Mouse (Mus musculus): ENCODE results near the gene Uvrag. TPM values are rescaled to one million over a fixed set of nuclear protein-coding genes. Genes with fewer than 3 reads are reported as not detected.

The Uvrag gene
- total and polyA plus RNA-seq, 3 experiments: 15.0 to 19.5 TPM; not detected in 1

DNA sequence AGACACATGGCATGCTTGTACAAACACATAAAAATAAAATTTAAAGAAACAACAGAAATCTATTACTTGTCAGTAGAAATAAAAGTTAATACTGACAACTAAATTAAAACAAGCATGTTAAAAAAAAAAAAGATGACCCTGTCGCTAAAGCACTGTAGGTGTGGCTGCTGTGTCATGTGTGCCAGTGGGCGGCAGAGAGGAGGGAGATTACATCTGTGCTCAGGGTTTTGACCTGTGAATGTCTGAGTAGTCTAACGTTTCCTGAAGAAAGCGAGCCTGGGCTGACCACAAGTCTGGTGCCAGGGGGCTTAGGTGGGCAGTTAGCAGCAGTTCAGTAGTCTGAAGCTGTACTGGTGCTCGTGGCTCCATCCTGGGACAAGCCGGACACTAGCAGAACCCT, 205.2 kb downstream of the Uvrag start:
- H3K36me3 ChIP-seq (ENCODE audit: control insufficient read depth in 1 of 2, insufficient read depth in 2 of 2, low read length in 2 of 2): no peaks in the 10 kb centered on the region; a peak in 1 of 4 replicates
- no peak for DNase-seq (ENCODE audit: low read depth, low spot score)
- H3K9ac ChIP-seq (ENCODE audit: control insufficient read depth, low read depth, low read length, poor library complexity, severe bottlenecking): no peak overlapping the region
- no peak overlapping the region for H3K27ac ChIP-seq (ENCODE audit: control insufficient read depth, low read depth, low read length)
- no peaks in the 10 kb centered on the region for H3K9me3 ChIP-seq (replicated peaks; ENCODE audit: insufficient read depth, low read length)
- no peaks in the 10 kb centered on the region for H3K27me3 ChIP-seq (ENCODE audit: control insufficient read depth in 1 of 2, insufficient read depth in 2 of 2, low read length in 2 of 2)
- no peaks in the 10 kb centered on the region for H3K79me2 ChIP-seq (ENCODE audit: control insufficient read depth, insufficient read depth, low read length, poor library complexity)
- no peaks in the 10 kb centered on the region for H3K4me1 ChIP-seq (ENCODE audit: control insufficient read depth in 1 of 2, insufficient read depth in 2 of 2, low read length in 2 of 2)
- TF ChIP-seq POLR2AphosphoS2 (IDR thresholded peaks at IDR 0.05; ENCODE audit: low read length): no peak
- TF ChIP-seq ETS1 (IDR thresholded peaks at IDR 0.05; ENCODE audit: low read depth, low read length): no peak
- TF ChIP-seq MAX (IDR thresholded peaks at IDR 0.05; ENCODE audit: low read length): no peak
- TF ChIP-seq ZKSCAN1 (IDR thresholded peaks at IDR 0.05; ENCODE audit: low read depth, low read length): no peak
- H3K4me3 ChIP-seq (ENCODE audit: control insufficient read depth in 1 of 2, insufficient read depth in 1 of 2, low read depth in 2 of 2, low read length in 2 of 2): no peak overlapping the region

- H3K4me3 ChIP-seq (ENCODE audit: control insufficient read depth in 1 of 2, insufficient read depth in 1 of 2, low read depth in 2 of 2, low read length in 2 of 2): no peak overlapping the region
- no peak for DNase-seq (ENCODE audit: low read depth, low spot score)
- no peaks in the 10 kb centered on the region for H3K4me1 ChIP-seq (ENCODE audit: control insufficient read depth in 1 of 2, insufficient read depth in 2 of 2, low read length in 2 of 2)
- TF ChIP-seq EP300 (IDR thresholded peaks at IDR 0.05; ENCODE audit: low read depth in 1 of 2, low read length in 2 of 2): no peak
- no peak for TF ChIP-seq RAD21 (IDR thresholded peaks at IDR 0.05; ENCODE audit: low read depth, low read length)
- no peak for TF ChIP-seq ELF1 (IDR thresholded peaks at IDR 0.05; ENCODE audit: low read depth, low read length)
- no peak for TF ChIP-seq SIN3A (IDR thresholded peaks at IDR 0.05; ENCODE audit: low read length)
- TF ChIP-seq NRF1 (IDR thresholded peaks at IDR 0.05; ENCODE audit: insufficient read depth, low read depth, low read length, poor library complexity, severe bottlenecking): no peak
- no peak for TF ChIP-seq MAX (IDR thresholded peaks at IDR 0.05; ENCODE audit: low read length)
- no peak for TF ChIP-seq CHD1 (IDR thresholded peaks at IDR 0.05; ENCODE audit: low read depth, low read length)
- TF ChIP-seq MYC (IDR thresholded peaks at IDR 0.05; ENCODE audit: low read depth, low read length): no peak
- no peak for TF ChIP-seq USF2 (IDR thresholded peaks at IDR 0.05; ENCODE audit: borderline replicate concordance in 1 of 2, insufficient read depth in 1 of 2, low read depth in 1 of 2, low read length in 2 of 2)
- no peak for TF ChIP-seq MYB (IDR thresholded peaks at IDR 0.05; ENCODE audit: low read depth, low read length)
- no peak for TF ChIP-seq ZKSCAN1 (IDR thresholded peaks at IDR 0.05; ENCODE audit: low read depth, low read length)
- TF ChIP-seq MAFK (IDR thresholded peaks at IDR 0.05; ENCODE audit: borderline replicate concordance, low read depth, low read length): no peak
- no peak for TF ChIP-seq RCOR1 (IDR thresholded peaks at IDR 0.05; ENCODE audit: low read depth, low read length)
- no peak for TF ChIP-seq ZC3H11A (IDR thresholded peaks at IDR 0.05; ENCODE audit: low read depth, low read length)
- no peak for TF ChIP-seq CHD2 (IDR thresholded peaks at IDR 0.05; ENCODE audit: low read length)
- TF ChIP-seq POLR2AphosphoS5 (IDR thresholded peaks at IDR 0.05; ENCODE audit: borderline replicate concordance, low read depth, low read length): no peak
- no peak for TF ChIP-seq ZNF384 (IDR thresholded peaks at IDR 0.05; ENCODE audit: low read depth, low read length)
- H3K9ac ChIP-seq (ENCODE audit: control insufficient read depth, low read depth, low read length, poor library complexity, severe bottlenecking): no peak overlapping the region
- no peaks in the 10 kb centered on the region; a peak in 1 of 4 replicates for H3K36me3 ChIP-seq (ENCODE audit: control insufficient read depth in 1 of 2, insufficient read depth in 2 of 2, low read length in 2 of 2)
- H3K79me2 ChIP-seq (ENCODE audit: control insufficient read depth, insufficient read depth, low read length, poor library complexity): no peaks in the 10 kb centered on the region
- H3K27me3 ChIP-seq (ENCODE audit: control insufficient read depth in 1 of 2, insufficient read depth in 2 of 2, low read length in 2 of 2): no peaks in the 10 kb centered on the region
- no peaks in the 10 kb centered on the region for H3K9me3 ChIP-seq (replicated peaks; ENCODE audit: insufficient read depth, low read length)
- no peak overlapping the region for H3K27ac ChIP-seq (ENCODE audit: control insufficient read depth, low read depth, low read length)
Observed at GRCm38 (mm10) chr7:98935193-98935592, 205.7 kb downstream of the Uvrag start.
